Mouse (Mus musculus): ENCODE data around the gene Ces3a.
"Not testable (repeated sequence)": the region's sequence is repeated elsewhere in the genome, so short reads cannot be mapped to it uniquely, and the experiment has no call there.

Ces3a gene

DNA sequence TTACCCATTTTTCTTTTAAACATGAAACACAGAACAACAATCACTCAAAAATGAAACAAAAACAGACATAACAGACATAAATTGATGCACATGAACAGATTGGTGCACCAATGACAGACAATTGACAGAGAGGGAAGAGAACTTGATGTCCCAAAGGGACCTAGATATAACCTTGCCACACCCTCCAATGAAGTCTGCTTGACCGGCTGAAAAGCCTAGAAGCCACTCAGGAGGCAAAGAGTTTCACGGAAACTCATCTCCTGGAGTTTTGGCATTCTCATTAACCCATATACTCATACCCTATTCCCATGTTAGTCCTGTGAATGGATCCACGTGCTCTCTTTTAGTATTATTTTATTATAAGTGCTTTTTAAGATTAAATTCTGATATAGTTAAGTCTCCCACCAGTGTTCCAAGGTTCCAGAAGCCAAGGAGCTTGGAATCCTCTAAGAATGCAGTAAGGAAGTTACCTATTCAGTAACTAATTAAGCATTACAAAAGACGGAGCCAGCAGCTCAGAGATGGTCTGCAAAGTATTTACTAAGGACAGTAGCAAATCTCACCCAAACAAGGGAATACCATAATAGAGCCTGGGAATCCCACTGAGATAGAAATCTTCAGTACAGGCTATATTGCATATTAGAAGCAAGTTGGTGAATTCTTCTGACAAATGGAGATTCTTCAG lies 53.8 kb downstream of the Ces3a start:
- DNase-seq = not testable (repeated sequence)

GRCm38 (mm10) chr8:105103701-105104100 lies 55.3 kb downstream of the Ces3a start:
- not testable (repeated sequence) for DNase-seq

DNA sequence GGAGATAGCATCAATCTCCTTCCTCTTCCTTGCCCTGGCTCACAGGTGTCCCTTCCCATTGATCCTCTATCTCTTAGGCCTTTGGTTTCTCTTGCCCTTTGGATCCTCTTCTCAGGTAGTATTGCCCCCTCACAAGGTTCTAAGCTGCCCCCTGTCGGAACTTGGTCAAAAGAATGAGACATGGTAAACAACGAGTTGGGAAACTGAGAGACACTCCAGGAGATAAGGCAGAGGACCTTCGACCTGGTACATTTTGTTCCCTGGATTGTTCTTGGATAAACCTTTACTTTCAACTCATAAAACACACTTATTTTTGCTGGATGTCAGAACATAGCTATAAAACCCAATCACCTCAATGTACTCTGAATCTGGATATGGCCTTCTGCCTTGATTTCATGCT lies 55.8 kb downstream of the Ces3a start:
- no peak for DNase-seq

Data from kidney, postnatal 4 days (tissue).